Mouse (Mus musculus) MEL (cell line): ENCODE measurements around the gene Spred3.

Experiments used
- CTCF ChIP-seq, 3 experiments: IDR thresholded peaks in 2 of 3; conservative IDR thresholded peaks in 1 of 3; 2 replicates each; pipeline ENCODE4 v1.5.1; 2011 to 2012; ENCODE audit warnings: low read length in 3 of 3, low read depth in 2 of 3, mild to moderate bottlenecking in 2 of 3, improper control_type of control experiment in 1 of 3, inconsistent platforms in 1 of 3, mixed read lengths in 1 of 3, moderate library complexity in 1 of 3; ENCODE audit not compliant: control insufficient read depth in 1 of 3, insufficient read depth in 1 of 3, poor library complexity in 1 of 3, severe bottlenecking in 1 of 3
- E2F4 ChIP-seq: IDR thresholded peaks from 2 replicates; pipeline ENCODE4 v1.6.1; 2011; ENCODE audit warnings: low read depth, low read length, improper control_type of control experiment, borderline replicate concordance
- GATA1 ChIP-seq: IDR thresholded peaks from 2 replicates; pipeline ENCODE4 v1.6.1; 2011; ENCODE audit warnings: low read depth, low read length, improper control_type of control experiment
- MAZ ChIP-seq: IDR thresholded peaks from 2 replicates; pipeline ENCODE4 v1.6.1; 2012; ENCODE audit warnings: low read depth, mild to moderate bottlenecking, inconsistent platforms, low read length, improper control_type of control experiment
- POLR2A ChIP-seq, 2 experiments: IDR thresholded peaks; 2 replicates each; pipeline ENCODE4 v1.6.1; 2011 to 2012; ENCODE audit warnings: low read length in 2 of 2, mild to moderate bottlenecking in 2 of 2, control low read depth in 1 of 2, improper control_type of control experiment in 1 of 2, low read depth in 1 of 2, moderate library complexity in 1 of 2; ENCODE audit not compliant: control insufficient read depth in 1 of 2, insufficient read depth in 1 of 2, poor library complexity in 1 of 2
- SIN3A ChIP-seq: IDR thresholded peaks from 2 replicates; pipeline ENCODE4 v1.6.1; 2012; ENCODE audit warnings: low read length, improper control_type of control experiment, inconsistent platforms
- ZMIZ1 ChIP-seq: IDR thresholded peaks from 2 replicates; pipeline ENCODE4 v1.6.1; 2012; ENCODE audit warnings: low read depth, mild to moderate bottlenecking, inconsistent platforms, low read length, improper control_type of control experiment, moderate library complexity
- ZNF384 ChIP-seq: IDR thresholded peaks from 2 replicates; pipeline ENCODE4 v1.6.1; 2012; ENCODE audit warnings: low read depth, mild to moderate bottlenecking, inconsistent platforms, low read length, improper control_type of control experiment

DNA sequence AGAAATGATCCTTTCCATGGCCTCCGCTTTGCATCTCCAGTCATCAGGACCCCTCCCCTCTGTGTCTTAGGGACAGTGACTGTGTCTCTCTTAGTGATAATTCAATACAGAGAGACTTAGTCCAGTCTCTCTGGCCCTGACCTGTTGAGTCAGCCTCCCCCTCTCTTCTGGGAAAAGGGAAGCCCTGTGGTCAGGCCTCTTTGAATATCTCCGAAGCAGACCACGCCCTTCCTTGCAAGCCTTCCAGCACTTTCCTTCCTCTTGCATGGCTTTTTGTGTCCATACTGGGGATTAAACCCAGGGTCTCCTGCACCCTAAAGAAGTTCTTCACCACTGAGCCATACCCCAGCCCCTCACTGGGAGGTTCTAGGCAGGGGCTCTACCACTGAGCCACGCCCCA, 26.2 kb downstream of the Spred3 start:
- no peak for TF ChIP-seq POLR2A (IDR thresholded peaks at IDR 0.05; ENCODE audit: control insufficient read depth in 1 of 2, insufficient read depth in 1 of 2, low read depth in 1 of 2, low read length in 2 of 2, poor library complexity in 1 of 2)
- TF ChIP-seq ZNF384 = no peak
- TF ChIP-seq MAZ = 0 out of 2 replicates have a peak, but pooled peaks have one; percentile 51
- no peak for TF ChIP-seq GATA1
- no peak for TF ChIP-seq CTCF (IDR thresholded peaks at IDR 0.05 in 2 of 3, conservative IDR thresholded peaks at IDR 0.05 in 1 of 3; ENCODE audit: control insufficient read depth in 1 of 3, insufficient read depth in 1 of 3, low read depth in 2 of 3, low read length in 3 of 3, poor library complexity in 1 of 3, severe bottlenecking in 1 of 3)
- no peak for TF ChIP-seq E2F4
- no peak for TF ChIP-seq ZMIZ1
- no peak for TF ChIP-seq SIN3A
